Mouse (Mus musculus): ENCODE measurements around the gene Mroh2a.

- TF ChIP-seq CTCF (conservative IDR thresholded peaks at IDR 0.05; ENCODE audit: insufficient read depth, insufficient read length, low read depth, low read length) (no peak), POLR2A (IDR thresholded peaks at IDR 0.05; ENCODE audit: low read depth, low read length) (no peak)
Measured at GRCm38 (mm10) chr1:88257681-88258080, 30.9 kb downstream of the Mroh2a start.

Data from kidney, adult 2 months (tissue).